Mouse (Mus musculus) erythroblast, embryonic 14.5 days (primary cell): ENCODE measurements around the gene Fam83d. TPM values are rescaled to one million over a fixed set of nuclear protein-coding genes. Genes with fewer than 3 reads are reported as not detected.
A peak's percentile ranks its signal among the peaks of the same experiment; 100 is the strongest.

Experiments
- H3K27me3 ChIP-seq: 2 replicates; pipeline ENCODE4 v1.6.1; 2012; ENCODE audit warnings: inconsistent platforms; ENCODE audit not compliant: control insufficient read depth
- H3K36me3 ChIP-seq: 2 replicates; pipeline ENCODE4 v1.6.1; 2012; ENCODE audit warnings: mild to moderate bottlenecking, inconsistent platforms; ENCODE audit not compliant: control insufficient read depth
- H3K4me1 ChIP-seq: 2 replicates; pipeline ENCODE4 v1.6.1; 2012; ENCODE audit warnings: inconsistent platforms; ENCODE audit not compliant: control insufficient read depth
- H3K4me3 ChIP-seq: replicated peaks from 2 replicates; pipeline ENCODE3; 2012; ENCODE audit warnings: moderate library complexity, mild to moderate bottlenecking, inconsistent platforms
- H3K9me3 ChIP-seq: 2 replicates; pipeline ENCODE4 v1.6.1; 2012; ENCODE audit warnings: low read length, inconsistent platforms, mixed read lengths; ENCODE audit not compliant: control insufficient read depth
- GATA1 ChIP-seq: IDR thresholded peaks from 2 replicates; pipeline ENCODE4 v1.6.1; 2012; ENCODE audit warnings: low read length, inconsistent platforms, mixed read lengths
- TAL1 ChIP-seq: IDR thresholded peaks from 3 replicates; pipeline ENCODE4 v1.6.1; 2012; ENCODE audit warnings: low read length, inconsistent platforms, mixed read lengths
- polyA plus RNA-seq: library from polyadenylated mRNA; stranded (reverse); fragments of >175 nt; gene quantifications from 2 replicates; pipeline ENCODE4 v1.2.3, GENCODE M21; 2012

The Fam83d gene
- polyA plus RNA-seq, 1 experiment, result 0.91 TPM

DNA sequence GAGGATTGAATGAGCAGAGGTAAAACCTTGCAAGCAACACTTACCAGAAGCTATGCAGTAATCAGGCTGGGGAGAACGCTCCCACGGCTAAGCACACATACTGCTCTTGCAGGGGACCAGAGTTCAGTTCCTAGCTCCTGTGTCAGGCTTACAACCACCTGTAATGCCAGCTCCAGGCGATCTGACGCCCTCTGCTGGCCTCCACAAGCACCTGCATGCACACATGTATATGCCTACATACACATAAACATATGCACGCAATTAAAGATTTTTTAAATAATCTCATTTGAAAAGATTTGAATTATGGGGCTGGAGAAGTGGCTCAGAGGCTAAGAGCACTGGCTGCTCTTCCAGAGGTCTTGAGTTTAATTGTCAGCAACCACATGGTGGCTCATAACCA, 25.5 kb upstream of the Fam83d start:
- TF ChIP-seq TAL1 (no peak), GATA1 (no peak)
- H3K4me1 ChIP-seq, result no peaks in the 10 kb centered on the region
- H3K36me3 ChIP-seq, result no peaks in the 10 kb centered on the region
- H3K27me3 ChIP-seq, result no peaks in the 10 kb centered on the region
- no peaks in the 10 kb centered on the region for H3K9me3 ChIP-seq
- no peak overlapping the region for H3K4me3 ChIP-seq

DNA sequence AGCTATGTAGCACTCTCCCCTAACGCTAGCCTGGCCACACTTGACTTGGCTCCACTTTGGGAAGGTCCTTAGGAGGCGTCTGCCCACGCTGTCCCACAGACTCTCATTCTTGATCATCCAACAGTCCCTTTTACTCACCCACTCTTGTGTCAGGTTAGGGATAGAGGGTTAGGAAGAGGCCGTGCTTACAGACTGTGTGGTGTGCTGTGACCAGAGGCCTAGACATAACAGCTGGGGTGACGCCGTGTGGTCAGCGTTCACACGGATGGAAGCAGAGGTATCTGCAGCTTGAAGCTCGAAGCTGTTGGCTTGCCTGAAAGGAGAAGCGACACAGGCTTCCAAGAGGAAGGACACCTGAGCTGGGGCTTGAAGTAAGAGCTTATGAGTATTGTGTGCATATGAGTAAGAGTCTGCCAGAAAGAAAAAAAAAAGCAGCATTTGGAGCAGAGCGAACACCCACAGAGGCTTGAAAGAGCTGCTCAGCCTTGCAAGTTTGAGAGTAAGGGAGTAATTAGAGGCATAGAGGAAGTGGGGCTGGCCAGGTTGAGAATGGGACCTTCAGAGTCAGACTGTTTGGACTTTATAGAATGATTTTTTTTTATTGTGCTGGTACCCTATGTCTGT, 24.3 kb upstream of the Fam83d start:
- Histone ChIP-seq H3K27me3 (no peaks in the 10 kb centered on the region), H3K4me3 (no peak overlapping the region), H3K9me3 (no peaks in the 10 kb centered on the region), H3K36me3 (no peaks in the 10 kb centered on the region), H3K4me1 (no peaks in the 10 kb centered on the region)
- TF ChIP-seq TAL1 (no peak), GATA1 (no peak)

DNA sequence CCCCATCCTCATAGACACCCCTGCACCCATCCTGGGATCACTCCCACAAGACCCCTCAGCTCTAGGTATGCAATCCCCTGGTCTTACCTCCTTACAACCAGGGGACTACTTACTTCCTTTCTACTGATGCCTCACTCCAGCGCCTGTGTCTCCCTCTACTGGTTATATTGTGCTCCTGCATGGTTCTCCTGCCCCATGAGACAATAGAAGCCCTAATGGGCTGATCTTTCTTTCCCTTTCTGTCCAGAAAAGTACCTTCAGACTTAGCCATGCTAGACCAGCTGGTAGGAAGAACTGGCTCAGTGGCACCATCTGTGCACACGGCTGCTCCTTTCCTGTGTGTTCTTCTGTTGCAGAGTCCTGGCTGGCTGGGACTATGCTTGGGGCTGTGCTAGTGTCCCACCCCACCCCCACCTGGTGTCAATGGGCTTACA, 22.8 kb upstream of the Fam83d start:
- no peaks in the 10 kb centered on the region for H3K36me3 ChIP-seq
- no peaks in the 10 kb centered on the region for H3K4me1 ChIP-seq
- TF ChIP-seq GATA1, result no peak
- TF ChIP-seq TAL1, result no peak
- H3K27me3 ChIP-seq, result no peaks in the 10 kb centered on the region
- H3K9me3 ChIP-seq, result no peaks in the 10 kb centered on the region
- H3K4me3 ChIP-seq, result no peak overlapping the region

DNA sequence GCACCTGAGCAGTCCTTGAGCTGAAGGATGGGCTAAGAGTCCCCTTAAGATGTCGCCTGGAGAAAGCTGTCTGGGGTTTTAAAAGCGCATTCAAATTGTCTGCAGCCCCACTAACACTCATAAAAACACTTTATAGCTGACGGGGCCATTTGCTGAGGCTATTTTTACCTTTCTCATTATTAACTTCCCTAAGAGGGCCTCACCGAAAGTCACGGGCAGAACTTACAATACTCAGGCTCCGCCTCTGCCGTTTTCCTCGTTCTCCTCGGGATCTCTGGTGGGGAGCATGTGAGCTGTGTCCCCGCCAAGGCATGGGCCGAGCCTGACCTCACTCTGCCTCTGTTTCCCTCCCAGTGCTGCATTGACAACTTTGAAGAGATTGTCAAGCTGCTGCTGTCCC, 21.7 kb upstream of the Fam83d start:
- no peak for TF ChIP-seq TAL1
- no peak for TF ChIP-seq GATA1
- no peaks in the 10 kb centered on the region for H3K36me3 ChIP-seq
- no peaks in the 10 kb centered on the region for H3K9me3 ChIP-seq
- no peaks in the 10 kb centered on the region for H3K27me3 ChIP-seq
- no peaks in the 10 kb centered on the region for H3K4me1 ChIP-seq
- no peak overlapping the region for H3K4me3 ChIP-seq

DNA sequence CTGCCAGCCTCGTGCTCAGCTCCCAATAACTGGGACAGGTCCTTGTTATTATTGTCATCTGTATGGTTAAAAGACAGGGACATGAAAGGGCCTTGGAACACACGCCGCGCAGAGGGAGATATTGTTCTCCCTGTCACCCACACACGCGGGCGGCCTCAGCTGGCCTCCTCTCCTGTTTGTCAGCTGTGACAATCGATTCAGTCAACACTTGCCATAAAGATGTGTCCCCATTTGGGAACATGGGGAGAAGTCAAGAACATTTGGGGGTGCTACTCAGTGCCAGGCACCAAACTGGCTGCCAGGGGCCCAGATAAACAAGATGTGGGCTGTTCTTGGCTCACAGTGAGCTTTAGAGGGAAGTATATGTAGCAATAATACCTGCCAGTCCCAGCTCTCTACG, 18.5 kb upstream of the Fam83d start:
- TF ChIP-seq GATA1 (no peak), TAL1 (no peak)
- H3K27me3 ChIP-seq, result no peaks in the 10 kb centered on the region
- no peaks in the 10 kb centered on the region for H3K36me3 ChIP-seq
- no peak overlapping the region for H3K4me3 ChIP-seq
- no peaks in the 10 kb centered on the region for H3K4me1 ChIP-seq
- no peaks in the 10 kb centered on the region for H3K9me3 ChIP-seq

DNA sequence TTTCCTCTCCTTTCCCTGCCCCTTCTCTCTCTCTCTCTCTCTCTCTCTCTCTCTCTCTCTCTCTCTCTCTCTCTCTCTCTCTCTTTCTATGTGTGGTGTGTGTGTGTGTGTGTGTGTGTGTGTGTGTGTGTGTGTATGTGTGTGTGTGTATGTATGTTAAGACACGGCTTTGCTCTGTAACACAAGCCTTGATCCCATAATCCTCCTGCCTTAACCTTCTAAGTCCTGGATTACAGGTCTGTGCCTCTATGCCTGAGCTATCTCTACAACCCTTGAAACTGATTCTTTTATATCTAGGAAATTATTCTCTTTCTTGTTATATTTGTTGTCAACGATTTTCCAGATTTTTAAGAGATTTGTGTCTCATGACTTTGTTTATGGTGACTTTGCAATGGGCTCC, 7.7 kb upstream of the Fam83d start:
- no peaks in the 10 kb centered on the region for H3K36me3 ChIP-seq
- no peak overlapping the region for H3K4me3 ChIP-seq
- no peak for TF ChIP-seq TAL1
- no peak for TF ChIP-seq GATA1

DNA sequence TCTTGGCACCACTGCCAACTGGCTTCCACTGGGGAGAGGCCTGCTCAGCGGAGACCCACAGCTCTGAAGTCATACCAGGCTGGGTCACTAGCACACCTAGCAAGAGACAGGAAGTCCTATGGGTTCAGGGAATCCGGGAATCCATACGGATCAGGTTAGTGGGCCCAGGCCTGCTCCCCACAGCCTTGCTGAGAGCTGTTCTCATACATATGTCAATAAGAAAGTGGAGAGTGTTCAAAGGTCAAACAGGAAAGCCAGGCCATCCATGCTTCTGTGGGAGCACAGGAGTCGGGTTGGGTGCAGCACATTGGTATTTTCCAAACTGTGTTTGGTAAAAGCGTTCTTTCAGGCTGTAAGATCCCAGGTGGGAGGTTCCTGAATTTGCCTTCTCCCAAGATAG, 5.6 kb upstream of the Fam83d start:
- Histone ChIP-seq H3K4me1 (peaks cover 1% of the 10 kb centered on the region), H3K9me3 (no peaks in the 10 kb centered on the region), H3K27me3 (no peaks in the 10 kb centered on the region), H3K4me3 (no peak overlapping the region), H3K36me3 (no peaks in the 10 kb centered on the region)
- no peak for TF ChIP-seq TAL1

More for the DNA sequence above, 7.7 kb upstream of the Fam83d start:
- no peaks in the 10 kb centered on the region for H3K4me1 ChIP-seq
- no peaks in the 10 kb centered on the region for H3K9me3 ChIP-seq
- H3K27me3 ChIP-seq, result no peaks in the 10 kb centered on the region

DNA sequence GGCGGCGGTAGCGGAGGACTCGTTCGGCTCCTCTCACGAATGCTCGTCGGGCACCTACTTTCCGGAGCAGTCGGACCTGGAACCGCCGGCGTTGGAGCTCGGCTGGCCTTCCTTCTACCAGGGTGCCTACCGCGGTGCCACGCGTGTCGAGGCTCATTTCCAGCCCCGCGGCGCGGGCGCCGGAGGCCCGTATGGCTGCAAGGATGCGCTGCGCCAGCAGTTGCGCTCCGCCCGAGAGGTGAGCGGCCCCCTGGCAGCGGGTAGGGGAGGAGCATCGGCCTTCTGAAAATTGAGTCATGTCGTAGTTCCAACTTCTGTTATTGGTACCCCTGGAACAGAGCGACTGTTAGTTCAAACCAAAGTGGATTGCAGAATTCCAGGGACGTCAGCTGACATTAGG, 457 bp downstream of the Fam83d start:
- Histone ChIP-seq H3K27me3 (no peaks in the 10 kb centered on the region), H3K36me3 (peaks cover 37% of the 10 kb centered on the region), H3K4me1 (peaks cover 42% of the 10 kb centered on the region), H3K4me3 (peak overlapping the region; percentile 78), H3K9me3 (no peaks in the 10 kb centered on the region)
- TF ChIP-seq TAL1 (no peak), GATA1 (no peak)

DNA sequence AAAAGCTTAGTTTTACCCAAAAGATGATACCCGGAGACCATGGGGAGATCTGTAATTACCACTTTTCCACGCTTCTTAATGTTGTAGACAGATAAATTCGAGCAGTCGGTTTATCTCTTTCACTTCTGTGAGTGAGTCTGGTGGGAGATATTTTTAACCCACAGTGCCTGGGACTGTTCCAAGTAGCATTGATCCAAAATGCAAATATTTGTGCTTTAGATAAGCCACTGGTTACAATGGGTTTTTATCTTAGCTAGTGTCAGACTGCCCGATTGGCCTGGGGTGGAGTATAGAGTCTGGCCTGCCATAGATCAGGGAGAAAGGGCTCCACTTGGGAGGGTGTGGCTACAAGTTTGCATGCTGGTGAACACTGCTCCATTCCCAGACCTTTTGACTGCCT, 878 bp downstream of the Fam83d start:
- peaks cover 43% of the 10 kb centered on the region for H3K4me1 ChIP-seq

DNA sequence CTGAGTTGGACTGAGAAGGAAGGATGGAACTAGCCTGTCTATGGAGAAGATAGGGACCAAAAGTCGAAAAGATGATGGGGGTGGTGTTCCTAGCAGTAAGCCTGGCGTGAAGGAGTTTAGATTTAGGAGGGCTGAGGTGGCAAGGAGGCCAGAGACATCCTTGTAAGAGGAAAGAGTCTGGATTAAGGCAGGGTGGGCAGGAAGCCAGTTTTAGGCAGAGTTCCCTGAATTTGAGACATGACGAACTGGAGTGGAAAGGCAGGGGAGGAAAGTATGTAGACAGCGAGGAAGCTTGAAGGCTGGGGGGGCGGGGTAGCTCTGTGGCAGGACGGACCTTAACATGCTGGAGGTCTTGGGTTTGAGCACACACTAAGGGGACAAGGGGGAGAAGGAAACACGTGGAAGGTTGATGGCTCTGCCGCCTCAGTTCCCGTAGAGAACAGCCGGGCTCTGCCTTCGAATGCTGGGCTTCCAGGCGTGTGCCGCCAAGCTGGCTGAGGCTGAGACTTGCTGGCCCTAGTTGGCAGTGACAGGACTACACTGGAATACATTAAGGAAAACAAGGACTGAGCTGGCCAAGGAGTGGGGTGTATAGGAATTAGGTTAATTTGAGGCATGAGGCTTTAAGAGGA, 2.3 kb downstream of the Fam83d start:
- TF ChIP-seq GATA1 (no peak), TAL1 (no peak)
- Histone ChIP-seq H3K9me3 (no peaks in the 10 kb centered on the region), H3K4me1 (peaks cover 43% of the 10 kb centered on the region), H3K4me3 (peak overlapping the region; percentile 78), H3K27me3 (no peaks in the 10 kb centered on the region), H3K36me3 (peaks cover 52% of the 10 kb centered on the region)

More for the DNA sequence above, 878 bp downstream of the Fam83d start:
- Histone ChIP-seq H3K36me3 (peaks cover 41% of the 10 kb centered on the region), H3K27me3 (no peaks in the 10 kb centered on the region), H3K4me3 (peak overlapping the region; percentile 78), H3K9me3 (no peaks in the 10 kb centered on the region)
- TF ChIP-seq GATA1, result no peak
- TF ChIP-seq TAL1, result no peak
